29 mouse cellular contexts compared by ENCODE assay signal in genomic region chr2:32597248-32597647, GRCm38 (mm10). TPM values are rescaled to one million over a fixed set of nuclear protein-coding genes. Genes with fewer than 3 reads are reported as not detected.
A peak's percentile ranks its signal among the peaks of the same experiment; 100 is the strongest.
DNase-seq lines count a peak whose midpoint lies in the region; ATAC-seq and TF ChIP-seq lines count a peak whose summit lies in the region.
"Had no signal": no experiment of that assay in that cellular context is flagged by ENCODE, and none has a peak within 500 bp of the region (broad histone marks: within the 10 kb centered on the region; RNA-seq: fewer than 3 reads in every experiment).

No protein-coding gene starts in this region.

- no peak for ATAC-seq in forebrain, embryonic 13.5 days
- no peak for ATAC-seq in hindbrain, embryonic 14.5 days (ENCODE audit: low FRiP score)
- no peak for ATAC-seq in midbrain, embryonic 14.5 days (ENCODE audit: low FRiP score, low TSS enrichment)

- no peak for DNase-seq in forebrain, embryonic 10.5 days (ENCODE audit: extremely low spot score, low spot score)
- no peak for DNase-seq in hindbrain, embryonic 10.5 days (ENCODE audit: low spot score)
- no peak for DNase-seq in hindbrain, embryonic 14.5 days (ENCODE audit: low spot score)
- DNase-seq in midbrain, embryonic 10.5 days (ENCODE audit: low spot score): no peak
- no peak for DNase-seq in midbrain, embryonic 14.5 days
- DNase-seq in left cerebral cortex, postnatal 25 days (ENCODE audit: low spot score in 2 of 2): no peak
- DNase-seq: adrenal gland, postnatal 25 days; B cell, adult 2 months; heart, postnatal 14 days; kidney, adult 8-10 months; kidney, postnatal 4 days; liver; lung, embryonic 14.5 days; lung, postnatal 14 days; right cerebral cortex, adult 18-20 months; spleen, adult 18-20 months; thymus, postnatal 14 days had no signal

- H3K4me3 ChIP-seq in forebrain, embryonic 13.5 days: no peak overlapping the region
- H3K4me3 ChIP-seq in forebrain, embryonic 10.5 days: no peak overlapping the region
- no peak overlapping the region for H3K4me3 ChIP-seq in hindbrain, embryonic 10.5 days
- no peak overlapping the region for H3K4me3 ChIP-seq in hindbrain, embryonic 14.5 days (replicated peaks; ENCODE audit: low read length)
- H3K4me3 ChIP-seq in midbrain, embryonic 10.5 days: no peak overlapping the region
- no peak overlapping the region for H3K4me3 ChIP-seq in midbrain, embryonic 14.5 days (replicated peaks; ENCODE audit: low read depth, low read length)
- no peak overlapping the region for H3K4me3 ChIP-seq in myocyte
- H3K4me3 ChIP-seq: hindbrain, embryonic 13.5 days had no signal

- H3K27ac ChIP-seq in forebrain, embryonic 13.5 days: 0 out of 2 replicates have a peak overlapping the region, but pooled peaks have one; percentile 69
- H3K27ac ChIP-seq in forebrain, embryonic 10.5 days: no peak overlapping the region
- 0 out of 2 replicates have a peak overlapping the region, but pooled peaks have one; percentile 13 for H3K27ac ChIP-seq in hindbrain, embryonic 10.5 days
- no peak overlapping the region for H3K27ac ChIP-seq in hindbrain, embryonic 14.5 days
- H3K27ac ChIP-seq in midbrain, embryonic 10.5 days (replicated peaks): 0 out of 2 replicates have a peak overlapping the region, but pooled peaks have one; percentile 6
- H3K27ac ChIP-seq in midbrain, embryonic 14.5 days (replicated peaks; ENCODE audit: low read depth, low read length): no peak overlapping the region
- H3K27ac ChIP-seq: hindbrain, embryonic 13.5 days; kidney, postnatal 0 days; liver, embryonic 14.5 days had no signal

- no peak overlapping the region for H3K9ac ChIP-seq in forebrain, embryonic 13.5 days
- H3K9ac ChIP-seq in hindbrain, embryonic 14.5 days: no peak overlapping the region
- H3K9ac ChIP-seq in midbrain, embryonic 14.5 days (replicated peaks; ENCODE audit: low read length): no peak overlapping the region
- H3K9ac ChIP-seq: liver, embryonic 14.5 days; lung, embryonic 14.5 days had no signal

- H3K4me2 ChIP-seq in forebrain, embryonic 13.5 days: no peak overlapping the region
- no peak overlapping the region for H3K4me2 ChIP-seq in hindbrain, embryonic 14.5 days (replicated peaks)
- no peak overlapping the region for H3K4me2 ChIP-seq in midbrain, embryonic 14.5 days (ENCODE audit: low read length)
- H3K4me2 ChIP-seq in myocyte (ENCODE audit: low read depth): peak overlapping the region; percentile 7
- H3K4me2 ChIP-seq: hindbrain, embryonic 13.5 days; lung, embryonic 14.5 days; midbrain, embryonic 11.5 days had no signal

- 0 out of 2 replicates have a peak, but pooled peaks cover 5% of the 10 kb centered on the region for H3K4me1 ChIP-seq in forebrain, embryonic 13.5 days
- H3K4me1 ChIP-seq in forebrain, embryonic 10.5 days: peaks cover 11% of the 10 kb centered on the region
- peaks cover 12% of the 10 kb centered on the region for H3K4me1 ChIP-seq in hindbrain, embryonic 10.5 days (replicated peaks)
- no peaks in the 10 kb centered on the region for H3K4me1 ChIP-seq in hindbrain, embryonic 14.5 days (replicated peaks; ENCODE audit: control insufficient read depth, insufficient read depth, low read length)
- peaks cover 11% of the 10 kb centered on the region for H3K4me1 ChIP-seq in midbrain, embryonic 10.5 days
- no peaks in the 10 kb centered on the region for H3K4me1 ChIP-seq in midbrain, embryonic 14.5 days (ENCODE audit: control insufficient read depth, insufficient read depth, low read length)

- 93% methylated on average over 5 of the region's 5 CpGs for WGBS in forebrain, embryonic 13.5 days
- 91% methylated on average over 5 of the region's 5 CpGs for WGBS in forebrain, embryonic 10.5 days
- 88% methylated on average over 5 of the region's 5 CpGs for WGBS in hindbrain, embryonic 10.5 days
- 90% methylated on average over 5 of the region's 5 CpGs for WGBS in hindbrain, embryonic 14.5 days
- 86% methylated on average over 5 of the region's 5 CpGs for WGBS in midbrain, embryonic 10.5 days
- WGBS in midbrain, embryonic 14.5 days: 87% methylated on average over 5 of the region's 5 CpGs

- H3ac ChIP-seq in myocyte (ENCODE audit: control insufficient read depth, insufficient read length): no peak overlapping the region

- peaks cover 5% of the 10 kb centered on the region for H3K79me2 ChIP-seq in myocyte (ENCODE audit: control insufficient read depth, insufficient read depth)

- H3K27me3 ChIP-seq in forebrain, embryonic 13.5 days: no peaks in the 10 kb centered on the region
- H3K27me3 ChIP-seq in forebrain, embryonic 10.5 days (ENCODE audit: poor library complexity, severe bottlenecking): no peaks in the 10 kb centered on the region
- H3K27me3 ChIP-seq in hindbrain, embryonic 10.5 days (ENCODE audit: insufficient read depth, poor library complexity, severe bottlenecking): no peaks in the 10 kb centered on the region
- H3K27me3 ChIP-seq in hindbrain, embryonic 14.5 days (ENCODE audit: control insufficient read depth, insufficient read depth, low read length): no peaks in the 10 kb centered on the region
- no peaks in the 10 kb centered on the region for H3K27me3 ChIP-seq in midbrain, embryonic 10.5 days (ENCODE audit: low read depth, poor library complexity, severe bottlenecking)
- no peaks in the 10 kb centered on the region for H3K27me3 ChIP-seq in midbrain, embryonic 14.5 days (ENCODE audit: control insufficient read depth, insufficient read depth, low read length)
- no peaks in the 10 kb centered on the region for H3K27me3 ChIP-seq in myocyte (ENCODE audit: control insufficient read depth, insufficient read depth, insufficient read length)
- H3K27me3 ChIP-seq: hindbrain, embryonic 13.5 days had no signal

- intact Hi-C loops in left cerebral cortex, postnatal 25 days (cut with DNase I): no loop called here

- 0 out of 2 replicates have a peak, but pooled peaks cover 5% of the 10 kb centered on the region for H3K36me3 ChIP-seq in forebrain, embryonic 13.5 days (ENCODE audit: poor library complexity, severe bottlenecking)
- H3K36me3 ChIP-seq in forebrain, embryonic 10.5 days (replicated peaks): peaks cover 19% of the 10 kb centered on the region
- H3K36me3 ChIP-seq in hindbrain, embryonic 10.5 days: peaks cover 21% of the 10 kb centered on the region
- H3K36me3 ChIP-seq in hindbrain, embryonic 14.5 days (replicated peaks; ENCODE audit: control insufficient read depth, insufficient read depth): peaks cover 13% of the 10 kb centered on the region
- H3K36me3 ChIP-seq in midbrain, embryonic 10.5 days: peaks cover 3% of the 10 kb centered on the region; the same call in 1 of the 2 replicates
- no peaks in the 10 kb centered on the region for H3K36me3 ChIP-seq in midbrain, embryonic 14.5 days (ENCODE audit: control insufficient read depth, insufficient read depth, low read length)
- H3K36me3 ChIP-seq in myocyte (ENCODE audit: control insufficient read depth, insufficient read depth): peaks cover 22% of the 10 kb centered on the region

- no peak for TF ChIP-seq POLR2A in myocyte (IDR thresholded peaks at IDR 0.05; ENCODE audit: insufficient read length, low read depth)

- H3K9me3 ChIP-seq in forebrain, embryonic 13.5 days (replicated peaks): no peaks in the 10 kb centered on the region
- H3K9me3 ChIP-seq in forebrain, embryonic 10.5 days: no peaks in the 10 kb centered on the region
- H3K9me3 ChIP-seq in hindbrain, embryonic 10.5 days: no peaks in the 10 kb centered on the region
- no peaks in the 10 kb centered on the region for H3K9me3 ChIP-seq in hindbrain, embryonic 14.5 days (ENCODE audit: control insufficient read depth, low read length)
- H3K9me3 ChIP-seq in midbrain, embryonic 10.5 days (replicated peaks): no peaks in the 10 kb centered on the region
- no peaks in the 10 kb centered on the region for H3K9me3 ChIP-seq in midbrain, embryonic 14.5 days (ENCODE audit: control insufficient read depth, low read length)
- H3K9me3 ChIP-seq: hindbrain, embryonic 13.5 days had no signal

RNA-seq across cellular contexts. Expression of gene St6galnac6, which starts 2.3 kb away (rescaled TPM):
- polyA plus RNA-seq in forebrain, embryonic 13.5 days (2015; fragmentation: Nextera tagmentation; extraction: Ambion mirVana): 10.0 and 10.8 TPM in 2 replicates
- 13.3 and 13.8 TPM in 2 replicates for polyA plus RNA-seq in forebrain, embryonic 10.5 days (2016; fragmentation: Nextera tagmentation; extraction: Ambion mirVana)
- 12.7 and 14.1 TPM in 2 replicates for polyA plus RNA-seq in hindbrain, embryonic 10.5 days (2016; fragmentation: Nextera tagmentation; extraction: Ambion mirVana)
- polyA plus RNA-seq in hindbrain, embryonic 14.5 days (2014; fragmentation: Nextera tagmentation; extraction: Ambion mirVana): 8.5 and 9.3 TPM in 2 replicates
- 10.8 and 11.9 TPM in 2 replicates for polyA plus RNA-seq in midbrain, embryonic 10.5 days (2016; fragmentation: Nextera tagmentation; extraction: Ambion mirVana)
- 7.6 and 10.2 TPM in 2 replicates for polyA plus RNA-seq in midbrain, embryonic 14.5 days (2014; fragmentation: Nextera tagmentation; extraction: Ambion mirVana)
- polyA plus RNA-seq in myocyte (2012; fragmentation: generic; extraction: Trizol): 48.7 TPM
- total RNA-seq in left cerebral cortex, postnatal 25 days (2021): 100 to 1,000 TPM; 112 to 117 TPM

RNA-seq across cellular contexts. Expression of gene St6galnac4, which starts 10.4 kb away (rescaled TPM):
- 14.5 and 16.5 TPM in 2 replicates for polyA plus RNA-seq in forebrain, embryonic 13.5 days (2015; fragmentation: Nextera tagmentation; extraction: Ambion mirVana)
- 15.7 and 17.6 TPM in 2 replicates for polyA plus RNA-seq in forebrain, embryonic 10.5 days (2016; fragmentation: Nextera tagmentation; extraction: Ambion mirVana)
- polyA plus RNA-seq in hindbrain, embryonic 10.5 days (2016; fragmentation: Nextera tagmentation; extraction: Ambion mirVana): 19.8 and 21.0 TPM in 2 replicates
- 32.3 and 36.8 TPM in 2 replicates for polyA plus RNA-seq in hindbrain, embryonic 14.5 days (2014; fragmentation: Nextera tagmentation; extraction: Ambion mirVana)
- polyA plus RNA-seq in midbrain, embryonic 10.5 days (2016; fragmentation: Nextera tagmentation; extraction: Ambion mirVana): 15.9 and 17.1 TPM in 2 replicates
- polyA plus RNA-seq in midbrain, embryonic 14.5 days (2014; fragmentation: Nextera tagmentation; extraction: Ambion mirVana): 20.1 and 24.8 TPM in 2 replicates
- 75.4 TPM for polyA plus RNA-seq in myocyte (2012; fragmentation: generic; extraction: Trizol)
- total RNA-seq in left cerebral cortex, postnatal 25 days (2021): 10 to 100 TPM; 40.1 to 41.1 TPM

RNA-seq across cellular contexts. Expression of gene 9430097D07Rik, which starts 21.8 kb away (rescaled TPM):
- polyA plus RNA-seq in forebrain, embryonic 13.5 days (2015; fragmentation: Nextera tagmentation; extraction: Ambion mirVana): 0.18 and 0.39 TPM in 2 replicates
- 0.19 and 0.30 TPM in 2 replicates for polyA plus RNA-seq in forebrain, embryonic 10.5 days (2016; fragmentation: Nextera tagmentation; extraction: Ambion mirVana)
- 0.11 and 0.39 TPM in 2 replicates for polyA plus RNA-seq in hindbrain, embryonic 10.5 days (2016; fragmentation: Nextera tagmentation; extraction: Ambion mirVana)
- 0.48 and 0.81 TPM in 2 replicates for polyA plus RNA-seq in hindbrain, embryonic 14.5 days (2014; fragmentation: Nextera tagmentation; extraction: Ambion mirVana)
- polyA plus RNA-seq in midbrain, embryonic 10.5 days (2016; fragmentation: Nextera tagmentation; extraction: Ambion mirVana): 0.17 and 0.22 TPM in 2 replicates
- polyA plus RNA-seq in midbrain, embryonic 14.5 days (2014; fragmentation: Nextera tagmentation; extraction: Ambion mirVana): 0.29 and 1.3 TPM in 2 replicates
- 0.04 TPM for polyA plus RNA-seq in myocyte (2012; fragmentation: generic; extraction: Trizol)
- under 1 TPM; 0.80 to 0.94 TPM for total RNA-seq in left cerebral cortex, postnatal 25 days (2021)
- total RNA-seq: adrenal gland, adult 18-20 months; adrenal gland, postnatal 25 days; gastrocnemius, adult 18-20 months; gastrocnemius, postnatal 4 days; heart, postnatal 14 days; megakaryocyte progenitor cell, adult 5-6 weeks had no signal
- polyA plus RNA-seq: heart, embryonic 14.5 days; lung, embryonic 14.5 days; urinary bladder, adult 2 months had no signal

RNA-seq across cellular contexts. Expression of gene Pip5kl1, which starts 22.7 kb away (rescaled TPM):
- polyA plus RNA-seq in forebrain, embryonic 13.5 days (2015; fragmentation: Nextera tagmentation; extraction: Ambion mirVana): 1.7 and 3.4 TPM in 2 replicates
- 1.8 TPM in 2 replicates for polyA plus RNA-seq in forebrain, embryonic 10.5 days (2016; fragmentation: Nextera tagmentation; extraction: Ambion mirVana)
- 1.6 and 2.5 TPM in 2 replicates for polyA plus RNA-seq in hindbrain, embryonic 10.5 days (2016; fragmentation: Nextera tagmentation; extraction: Ambion mirVana)
- 11.6 and 12.6 TPM in 2 replicates for polyA plus RNA-seq in hindbrain, embryonic 14.5 days (2014; fragmentation: Nextera tagmentation; extraction: Ambion mirVana)
- polyA plus RNA-seq in midbrain, embryonic 10.5 days (2016; fragmentation: Nextera tagmentation; extraction: Ambion mirVana): 1.9 and 2.8 TPM in 2 replicates
- 7.1 and 11.5 TPM in 2 replicates for polyA plus RNA-seq in midbrain, embryonic 14.5 days (2014; fragmentation: Nextera tagmentation; extraction: Ambion mirVana)
- polyA plus RNA-seq in myocyte (2012; fragmentation: generic; extraction: Trizol): 0.10 TPM
- 1 to 10 TPM; 7.5 to 8.3 TPM for total RNA-seq in left cerebral cortex, postnatal 25 days (2021)
- total RNA-seq: adrenal gland, adult 18-20 months; adrenal gland, postnatal 25 days; gastrocnemius, adult 18-20 months; gastrocnemius, postnatal 4 days; heart, postnatal 14 days; megakaryocyte progenitor cell, adult 5-6 weeks had no signal
- polyA plus RNA-seq: heart, embryonic 14.5 days had no signal

RNA-seq across cellular contexts. Expression of gene Ak1, which starts 24.3 kb away (rescaled TPM):
- 48.8 and 48.9 TPM in 2 replicates for polyA plus RNA-seq in forebrain, embryonic 13.5 days (2015; fragmentation: Nextera tagmentation; extraction: Ambion mirVana)
- polyA plus RNA-seq in forebrain, embryonic 10.5 days (2016; fragmentation: Nextera tagmentation; extraction: Ambion mirVana): 17.8 and 20.2 TPM in 2 replicates
- 26.9 and 37.6 TPM in 2 replicates for polyA plus RNA-seq in hindbrain, embryonic 10.5 days (2016; fragmentation: Nextera tagmentation; extraction: Ambion mirVana)
- 78.1 and 82.0 TPM in 2 replicates for polyA plus RNA-seq in hindbrain, embryonic 14.5 days (2014; fragmentation: Nextera tagmentation; extraction: Ambion mirVana)
- polyA plus RNA-seq in midbrain, embryonic 10.5 days (2016; fragmentation: Nextera tagmentation; extraction: Ambion mirVana): 26.4 and 30.3 TPM in 2 replicates
- polyA plus RNA-seq in midbrain, embryonic 14.5 days (2014; fragmentation: Nextera tagmentation; extraction: Ambion mirVana): 69.2 and 76.2 TPM in 2 replicates
- 265 TPM for polyA plus RNA-seq in myocyte (2012; fragmentation: generic; extraction: Trizol)
- 100 to 1,000 TPM; 157 to 159 TPM for total RNA-seq in left cerebral cortex, postnatal 25 days (2021)

Comparison
In these comparisons a context has a peak if more than half of its experiments do, and no peak if none do; other contexts are left out.
1. H3K27ac ChIP-seq: peak in forebrain, embryonic 13.5 days (single experiment), hindbrain, embryonic 10.5 days (single experiment) and midbrain, embryonic 10.5 days (single experiment); none in forebrain, embryonic 10.5 days (single experiment), hindbrain, embryonic 14.5 days (single experiment) and midbrain, embryonic 14.5 days (single experiment).